Mouse (Mus musculus): Measurements from ENCODE around the gene Cbll1.

The Cbll1 gene

DNA sequence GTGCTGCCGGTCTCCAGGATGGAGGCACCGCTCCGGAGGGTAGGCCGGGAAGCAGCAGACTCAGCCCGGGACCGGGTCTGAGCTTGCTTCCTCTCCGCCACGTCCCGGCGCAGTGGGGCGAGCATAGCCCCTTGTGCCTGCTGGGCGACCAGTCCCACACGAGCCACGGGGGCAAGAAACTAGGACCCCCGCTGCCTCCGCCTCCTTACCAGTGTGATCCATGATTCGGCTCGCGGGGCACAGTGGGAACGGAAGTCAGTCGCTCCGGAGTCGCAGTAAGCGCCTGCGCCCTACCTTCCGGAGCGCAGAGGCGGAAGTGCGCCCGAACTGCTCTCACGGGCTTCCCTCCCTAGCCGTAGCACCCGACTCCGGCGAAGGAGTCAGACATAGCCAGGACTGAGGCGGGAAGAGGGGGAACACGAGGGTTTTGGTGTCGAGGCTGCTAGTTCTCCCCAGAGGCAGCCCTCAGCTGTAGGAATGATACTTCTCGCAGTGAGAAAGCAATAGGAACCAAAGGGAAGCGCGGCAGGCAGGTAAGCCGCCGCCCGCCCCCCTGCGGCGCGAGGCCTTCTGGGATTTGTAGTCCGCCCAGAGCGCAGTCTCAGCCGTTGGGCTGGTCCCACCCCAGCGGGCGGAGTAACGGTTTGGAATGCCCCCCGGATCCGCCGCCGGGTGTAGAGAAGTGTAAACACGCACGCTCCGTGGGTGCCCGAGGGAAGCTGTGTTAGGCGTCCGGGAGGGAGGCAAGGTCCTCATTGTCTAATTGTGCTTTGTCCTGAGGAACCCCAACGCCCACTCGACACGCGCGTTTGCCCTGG lies at the start of gene Cbll1:
TSS of gene Cbll1 (minus strand) at position 303 of the 818 bp plus-strand sequence.
- peak; percentile 92 for DNase-seq (ENCODE audit: low spot score)

DNA sequence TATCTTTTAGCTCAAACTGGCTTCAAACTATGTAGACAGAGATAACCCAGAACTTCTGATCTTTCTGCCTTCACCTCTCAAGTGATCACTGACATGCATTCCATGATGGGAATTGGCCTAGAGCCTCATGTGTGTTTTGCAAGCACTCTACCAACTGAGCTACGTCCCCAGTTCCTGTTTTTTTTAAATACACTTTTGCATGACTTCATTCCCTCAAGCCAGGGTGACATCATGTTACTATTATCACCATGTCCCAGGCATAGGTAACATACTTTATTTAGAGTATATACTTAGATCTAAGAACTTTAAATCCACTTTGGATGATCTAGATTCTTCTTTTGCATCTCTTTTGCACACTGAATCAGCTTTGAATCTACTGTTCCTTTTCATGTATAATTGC lies 46.6 kb upstream of the Cbll1 start:
- no peak for DNase-seq (ENCODE audit: low spot score)

DNA sequence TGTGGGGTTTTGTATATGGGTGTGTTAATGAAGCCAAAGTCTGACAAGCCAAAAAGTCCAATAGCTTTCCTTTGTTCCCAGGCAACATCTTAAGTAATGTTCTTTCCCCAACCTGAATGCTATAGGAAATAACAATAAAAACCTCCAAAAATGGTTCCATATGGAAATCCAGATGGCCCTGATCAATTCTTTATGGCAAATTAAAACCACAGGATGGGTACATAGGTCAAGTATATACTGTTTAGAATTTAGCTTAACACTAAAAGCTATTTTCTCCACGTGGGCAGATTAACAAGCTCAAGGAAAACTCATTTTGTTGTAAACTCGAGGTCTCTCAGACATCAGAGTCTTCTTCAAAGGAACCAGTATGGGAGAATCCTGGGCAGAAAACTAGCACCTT lies 45.8 kb upstream of the Cbll1 start:
- no peak for DNase-seq (ENCODE audit: low spot score)

DNA sequence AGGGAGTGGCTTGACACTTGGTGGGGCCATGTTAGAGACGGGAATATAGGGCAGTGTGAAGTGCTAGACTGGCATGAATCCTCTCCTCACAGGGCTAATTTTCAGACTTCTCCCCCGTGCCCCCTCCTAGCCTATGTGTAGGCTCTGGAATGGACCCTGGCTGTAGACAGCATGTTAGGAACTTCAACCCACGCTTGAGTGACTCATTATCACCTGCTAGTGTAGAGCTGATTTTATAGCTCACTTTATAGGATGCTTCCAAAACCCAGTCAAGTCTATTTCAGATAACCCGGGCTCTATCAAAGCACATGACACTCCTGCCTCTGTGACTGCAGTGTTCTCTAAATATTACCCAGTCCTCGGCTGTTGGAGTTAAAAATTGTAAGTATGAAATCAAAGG lies 42.1 kb upstream of the Cbll1 start:
- DNase-seq (ENCODE audit: low spot score) = no peak

DNA sequence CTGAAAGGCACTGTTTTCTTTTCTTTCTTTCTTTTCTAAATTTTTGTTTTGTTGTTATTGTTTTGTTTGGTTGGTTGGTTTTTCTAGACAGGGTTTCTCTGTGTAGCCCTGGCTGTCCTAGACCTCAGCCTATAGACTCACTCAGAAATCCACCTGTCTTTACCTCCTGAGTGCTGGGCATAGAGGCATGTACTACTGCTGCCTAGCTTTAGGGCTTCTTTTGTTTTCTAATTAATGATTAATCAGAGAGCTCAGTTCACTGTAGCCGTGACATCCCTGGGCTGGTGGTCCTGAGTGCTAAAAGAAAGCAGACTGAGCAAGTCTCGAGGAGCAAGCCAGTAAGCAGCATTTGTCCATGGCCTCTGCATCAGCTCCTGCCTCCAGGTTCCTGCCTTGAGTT lies 40.4 kb upstream of the Cbll1 start:
- no peak for DNase-seq (ENCODE audit: low spot score)

DNA sequence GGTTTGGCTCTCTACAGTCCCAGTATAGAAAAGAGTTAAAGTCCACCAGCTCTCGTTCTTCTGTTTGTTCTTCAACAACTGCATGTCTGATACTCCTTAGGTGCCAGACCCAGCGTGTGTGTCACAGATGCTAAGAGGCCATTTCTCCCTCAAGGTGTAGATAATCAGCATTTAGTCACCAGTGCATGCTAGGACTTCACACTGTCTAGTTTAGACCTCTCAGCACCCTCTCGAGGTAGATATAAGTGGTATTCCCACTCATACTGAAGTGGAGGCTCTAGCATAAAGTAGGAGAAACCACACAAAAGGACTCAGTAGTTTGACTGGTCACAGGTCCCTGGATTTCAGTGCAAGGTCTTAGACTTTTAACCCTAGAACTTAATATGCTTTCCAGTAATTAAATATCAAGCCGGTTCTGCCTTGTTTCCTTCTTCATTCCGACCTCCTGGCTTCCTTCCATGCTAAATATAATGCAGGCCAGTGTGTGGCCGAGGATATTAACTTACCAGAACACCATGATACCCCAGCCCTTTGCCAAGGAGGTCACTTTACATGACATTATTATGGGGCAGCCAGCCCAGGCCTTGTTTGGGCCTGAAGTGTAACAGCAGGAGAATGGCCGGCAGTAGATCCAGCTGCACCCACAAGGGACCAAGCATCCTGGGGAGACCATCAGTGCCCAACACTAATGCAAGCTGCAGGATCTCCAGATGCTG lies 38.3 kb upstream of the Cbll1 start:
- DNase-seq (ENCODE audit: low spot score) = no peak

DNA sequence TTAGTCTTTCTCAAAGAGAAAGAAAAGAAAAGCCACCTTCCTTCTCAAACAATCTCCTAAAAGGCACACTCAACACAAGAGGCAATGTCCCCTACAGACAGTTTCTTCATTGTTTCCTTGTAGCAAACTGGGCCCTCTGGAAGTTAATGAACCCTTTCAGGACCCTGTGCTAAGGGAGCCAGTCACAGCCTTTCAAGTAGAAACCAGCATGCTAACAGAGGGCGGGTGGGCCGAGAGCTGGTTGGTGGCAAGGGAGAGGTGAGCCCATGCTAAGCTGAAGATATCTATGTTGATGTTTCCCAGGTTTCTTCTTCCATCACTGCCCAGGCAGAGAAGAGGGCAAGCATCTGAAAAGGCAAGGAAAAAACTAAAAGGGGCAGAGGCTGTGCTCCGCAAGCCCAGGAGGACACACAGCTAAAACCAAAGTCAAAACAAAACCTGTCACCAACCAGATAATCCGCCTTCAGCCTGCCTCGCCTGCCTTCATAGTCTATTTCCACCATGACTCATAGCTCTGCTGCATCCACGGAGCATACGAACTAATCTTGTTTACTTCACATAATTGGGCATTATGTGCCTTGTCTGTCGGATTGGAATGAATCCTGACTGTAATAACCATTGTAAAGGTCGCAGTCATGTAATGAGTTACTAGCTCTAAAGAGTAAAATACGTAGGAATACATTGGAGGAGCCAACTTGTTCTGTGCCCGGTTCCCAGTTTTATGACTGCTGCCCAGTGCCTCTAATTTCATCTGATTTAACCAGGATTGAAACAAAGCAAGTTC lies 34.8 kb upstream of the Cbll1 start:
- no peak for DNase-seq (ENCODE audit: low spot score)

DNA sequence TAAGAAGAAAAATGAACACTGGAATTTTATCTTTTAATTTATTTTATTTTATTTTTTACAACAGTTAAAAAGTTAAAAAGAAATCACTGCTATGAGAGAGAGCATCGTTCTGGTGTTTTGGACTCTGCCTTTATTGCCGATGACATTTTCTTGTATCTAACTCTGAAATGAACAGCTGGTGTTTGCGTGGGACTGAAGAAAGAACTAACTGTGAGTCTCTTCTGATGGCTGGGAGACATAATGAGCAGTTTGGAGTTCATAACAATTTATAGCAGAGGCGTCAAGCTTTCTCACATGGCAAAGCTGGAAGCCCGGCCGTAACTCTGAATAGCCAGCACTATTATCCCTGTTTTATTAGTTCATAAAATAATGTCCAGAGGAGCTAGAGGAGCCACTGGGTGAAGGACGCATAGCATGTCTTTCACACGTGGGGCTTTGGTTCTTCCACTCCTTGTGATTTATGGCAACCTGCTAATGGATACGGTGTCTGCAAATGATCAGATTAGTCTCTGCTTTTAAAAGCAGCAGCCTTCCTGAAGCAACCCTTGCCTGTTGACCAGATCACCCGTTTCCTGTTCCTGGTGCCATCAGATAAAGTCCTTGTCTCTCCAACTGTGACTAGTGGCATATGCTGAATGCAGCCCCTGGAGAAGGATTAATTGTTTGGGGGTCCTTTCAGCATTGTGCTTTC lies 33.9 kb upstream of the Cbll1 start:
- no peak for DNase-seq (ENCODE audit: low spot score)

DNA sequence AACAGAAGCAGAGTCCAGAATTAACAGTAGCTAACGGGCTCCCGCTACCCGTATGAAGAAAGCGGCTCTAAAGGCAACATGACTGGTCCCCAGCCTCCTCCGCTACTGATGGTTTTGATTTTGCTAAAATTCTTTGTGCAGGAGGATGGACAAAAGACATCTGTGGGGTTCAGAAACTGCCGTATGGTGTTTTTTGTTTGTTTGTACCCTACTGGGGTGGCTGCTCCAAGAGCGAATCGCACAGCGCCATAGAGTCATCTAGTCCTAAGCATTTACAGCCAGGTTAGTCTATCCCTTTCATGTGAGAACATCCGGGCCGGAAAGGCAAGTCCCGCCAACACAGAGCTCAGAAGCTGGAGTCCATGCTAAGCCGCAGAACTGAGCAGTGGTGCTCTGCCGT lies 32.6 kb upstream of the Cbll1 start:
- no peak for DNase-seq (ENCODE audit: low spot score)

DNA sequence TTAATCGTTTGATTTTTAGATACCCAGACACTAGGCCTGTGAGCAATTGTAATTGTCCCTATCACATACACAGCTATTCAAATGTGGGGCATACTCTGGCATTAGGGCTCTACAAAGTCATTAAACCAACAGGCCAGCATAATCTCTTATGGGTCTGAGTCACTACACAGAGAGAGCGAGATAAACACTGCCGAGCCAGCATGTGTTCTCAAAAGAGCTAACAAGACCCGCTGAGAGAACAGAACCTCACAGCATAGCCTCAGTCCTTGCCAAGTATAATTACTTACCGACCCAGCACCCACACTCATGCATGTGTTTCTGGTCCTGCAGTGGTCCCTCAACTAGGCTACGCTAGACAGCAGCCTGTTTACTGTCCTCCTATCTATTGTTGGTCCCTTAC lies 28.0 kb upstream of the Cbll1 start:
- no peak for DNase-seq (ENCODE audit: low spot score)

DNA sequence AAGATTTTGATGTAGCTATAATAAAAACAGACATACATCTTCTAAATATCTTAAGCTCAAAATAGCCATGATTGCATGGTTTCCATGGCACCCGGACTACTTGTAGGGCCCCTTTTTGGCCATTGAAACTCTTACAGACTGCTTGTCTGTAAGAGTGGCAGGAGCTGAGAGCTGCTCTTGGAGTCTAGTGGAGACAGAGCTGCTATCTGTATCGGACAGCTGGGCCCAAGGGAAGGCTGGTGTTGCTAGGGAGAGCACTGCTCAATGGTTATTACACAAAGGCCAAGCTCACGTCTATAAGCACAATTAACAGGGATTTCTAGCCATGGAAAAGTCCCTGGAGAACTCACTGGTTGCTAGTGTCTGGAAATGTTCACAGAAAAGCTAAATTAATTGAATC lies 22.0 kb upstream of the Cbll1 start:
- DNase-seq (ENCODE audit: low spot score) = no peak

DNA sequence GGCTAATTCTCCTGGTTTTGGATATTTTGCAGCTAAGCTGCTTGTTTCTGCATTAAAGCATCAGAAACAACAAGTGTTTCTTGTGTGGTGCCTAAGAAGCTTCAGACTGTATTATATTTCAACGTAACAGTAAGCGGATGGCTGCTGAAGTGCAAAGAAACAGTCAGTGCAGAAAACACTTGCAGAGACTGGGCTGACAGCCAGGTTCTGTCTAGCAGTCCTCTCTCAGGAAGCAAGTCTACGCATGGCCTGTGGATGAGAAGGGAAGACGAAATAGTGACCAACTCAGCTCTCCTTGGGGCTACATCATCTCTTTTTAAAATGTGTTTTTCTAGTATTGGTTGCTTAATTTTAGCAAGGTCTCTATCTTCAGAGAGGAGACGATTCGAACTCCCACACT lies 20.7 kb upstream of the Cbll1 start:
- DNase-seq (ENCODE audit: low spot score) = no peak

DNA sequence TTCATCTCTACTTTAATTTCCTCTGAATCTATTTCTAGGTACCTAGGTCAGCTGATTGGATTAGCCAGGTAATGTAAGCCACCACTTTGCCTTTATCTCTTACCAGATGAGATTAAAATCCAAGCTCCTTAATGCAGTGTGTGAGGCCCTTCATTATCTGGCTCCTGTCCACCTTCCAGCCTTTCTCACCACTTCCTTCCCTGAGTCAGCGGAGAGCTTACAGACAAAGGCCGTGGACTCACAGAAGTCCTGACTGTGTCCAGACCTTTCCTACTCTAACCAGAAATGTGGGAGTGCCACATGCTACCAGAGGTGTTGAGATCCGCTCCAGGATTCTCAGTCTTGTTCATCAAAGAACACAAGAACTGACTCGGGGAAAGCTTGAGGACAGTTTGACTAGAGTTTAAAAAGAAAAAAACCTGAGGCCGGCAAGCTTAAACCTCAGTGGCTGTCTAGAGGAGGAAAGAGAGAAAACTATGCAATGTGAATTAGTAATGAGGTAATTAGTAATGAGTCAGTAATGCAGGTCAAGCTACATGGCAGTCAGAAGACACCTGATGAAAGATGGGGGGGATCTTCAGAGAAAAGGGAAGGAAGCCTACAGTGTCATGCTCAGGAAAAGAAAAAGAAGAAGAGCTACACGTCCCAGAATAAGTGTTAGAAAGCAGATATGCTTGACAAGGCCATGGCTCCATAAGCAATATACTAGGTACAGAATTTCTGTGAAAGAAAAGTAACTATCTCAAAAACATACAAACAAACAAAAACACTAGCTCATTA lies 14.5 kb upstream of the Cbll1 start:
- no peak for DNase-seq (ENCODE audit: low spot score)

DNA sequence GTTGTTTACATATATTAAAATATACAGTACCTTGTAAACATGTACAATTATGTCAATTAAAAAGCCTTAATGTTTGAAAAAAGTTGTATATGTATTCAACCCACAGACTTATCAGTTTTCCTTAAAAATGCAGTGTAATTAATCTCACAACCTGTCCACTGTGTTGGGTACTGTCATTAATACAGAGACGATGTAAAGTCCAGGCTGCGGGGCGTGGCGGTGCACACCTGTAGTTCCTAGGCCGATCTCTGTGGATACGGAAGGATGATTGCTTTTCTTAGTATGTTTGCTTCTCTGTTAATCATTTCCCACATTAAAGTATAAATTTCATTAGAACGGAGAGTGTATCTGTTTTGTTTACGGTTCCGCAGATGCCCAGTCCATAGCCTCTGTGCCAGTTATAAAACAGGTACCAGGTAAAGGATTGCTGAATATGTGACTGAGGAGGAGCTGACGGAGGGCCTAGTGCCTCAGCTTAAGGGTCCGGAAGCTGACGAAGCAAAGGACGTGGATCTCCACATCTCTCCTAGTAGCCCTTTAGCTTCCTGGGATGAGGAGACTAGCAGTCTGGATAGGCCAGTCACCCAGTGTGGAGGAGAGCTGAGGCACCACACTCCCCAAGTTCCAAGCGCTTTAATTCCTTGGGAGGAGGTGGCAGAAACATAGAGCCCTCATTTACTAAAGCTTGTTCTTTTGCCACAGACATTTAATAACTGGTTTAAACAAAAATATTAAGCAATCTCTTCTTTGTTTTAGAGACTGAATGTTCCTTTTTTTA lies 13.4 kb upstream of the Cbll1 start:
- no peak for DNase-seq (ENCODE audit: low spot score)

DNA sequence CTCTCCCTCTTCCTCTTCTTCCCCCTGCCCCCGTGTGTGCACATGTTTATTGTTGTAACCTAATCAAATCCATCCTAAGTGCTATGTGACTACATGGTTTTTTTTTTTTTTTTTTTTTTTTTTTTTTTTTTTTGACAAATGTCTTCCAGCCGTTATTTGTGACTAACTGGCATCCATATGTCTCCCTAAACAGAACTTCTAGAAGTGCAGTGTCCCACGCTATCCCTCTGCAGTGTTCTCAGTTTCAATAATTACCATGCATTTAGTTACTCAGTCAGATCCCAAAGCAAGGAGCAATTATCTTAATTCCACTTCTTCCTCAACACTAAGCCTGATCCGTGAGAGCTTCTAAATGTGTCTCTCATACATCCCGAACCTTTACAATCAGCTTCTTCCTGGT lies 11.8 kb upstream of the Cbll1 start:
- DNase-seq (ENCODE audit: low spot score) = no peak

DNA sequence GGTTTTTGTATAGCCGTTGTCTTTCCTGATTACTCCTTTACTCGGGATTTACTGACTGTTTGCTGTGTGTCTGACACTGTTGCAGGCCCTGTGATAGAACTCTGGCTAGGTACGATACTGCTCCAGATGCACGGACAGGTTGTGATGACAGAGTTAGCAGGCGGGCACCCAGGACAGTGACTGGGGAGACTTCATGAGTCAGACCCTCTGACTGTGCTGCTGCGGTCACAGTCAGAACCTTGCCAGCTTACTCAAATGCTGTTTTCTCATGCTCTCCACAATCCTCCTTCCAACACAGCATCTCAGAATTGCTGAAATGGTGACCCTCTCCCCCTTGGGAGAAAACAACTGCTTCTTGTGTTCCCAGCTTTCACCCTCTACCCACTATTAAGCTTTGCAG lies 9.1 kb upstream of the Cbll1 start:
- DNase-seq (ENCODE audit: low spot score) = no peak

DNA sequence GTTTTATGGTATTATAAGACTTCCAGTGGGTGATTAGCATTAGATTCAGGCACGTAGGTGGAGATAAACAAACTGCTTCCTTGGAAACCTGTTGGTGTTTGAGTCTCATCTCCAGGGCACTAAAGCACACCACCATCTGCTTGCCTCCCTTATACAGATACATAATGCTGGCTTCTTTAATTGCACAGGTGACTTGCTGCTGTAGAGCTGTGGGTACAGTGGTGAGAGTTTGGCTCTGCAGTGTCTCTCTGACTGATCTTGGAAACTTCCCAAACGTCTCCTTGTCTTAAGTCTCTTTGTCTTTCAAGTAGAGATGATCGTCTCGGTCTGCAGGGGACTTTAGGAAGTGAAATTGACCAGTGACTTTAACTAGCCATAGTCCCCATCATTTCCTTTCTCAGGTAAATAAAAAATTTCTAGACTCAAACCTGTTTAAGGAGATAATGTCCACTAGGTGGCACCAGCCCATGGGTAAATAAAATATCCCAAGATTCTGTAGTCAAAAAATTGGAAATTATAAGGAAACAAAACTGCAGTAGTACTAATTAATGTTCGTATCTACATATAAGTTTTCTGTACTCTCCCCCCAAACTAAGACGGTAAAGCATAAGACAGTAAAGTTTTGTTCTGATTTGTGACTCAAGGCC lies 8.4 kb upstream of the Cbll1 start:
- no peak for DNase-seq (ENCODE audit: low spot score)

DNA sequence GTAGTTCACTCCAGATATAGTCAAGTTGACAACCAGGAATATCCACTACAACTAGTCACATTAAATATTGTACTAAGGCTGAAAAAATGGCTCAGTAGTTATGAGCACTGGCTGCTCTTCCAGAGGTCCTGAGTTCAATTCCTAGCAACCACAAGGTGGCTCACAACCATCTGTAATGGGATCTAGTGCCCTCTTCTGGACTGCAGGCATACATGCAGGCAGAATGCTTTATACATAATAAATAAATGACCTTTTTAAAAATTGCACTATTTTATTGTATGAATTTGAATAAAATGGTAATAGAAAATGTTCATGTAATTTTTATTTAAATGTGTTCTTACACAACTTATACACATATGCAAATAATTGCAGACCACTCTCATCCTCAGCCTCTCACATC lies 3.8 kb upstream of the Cbll1 start:
- no peak for DNase-seq (ENCODE audit: low spot score)

DNA sequence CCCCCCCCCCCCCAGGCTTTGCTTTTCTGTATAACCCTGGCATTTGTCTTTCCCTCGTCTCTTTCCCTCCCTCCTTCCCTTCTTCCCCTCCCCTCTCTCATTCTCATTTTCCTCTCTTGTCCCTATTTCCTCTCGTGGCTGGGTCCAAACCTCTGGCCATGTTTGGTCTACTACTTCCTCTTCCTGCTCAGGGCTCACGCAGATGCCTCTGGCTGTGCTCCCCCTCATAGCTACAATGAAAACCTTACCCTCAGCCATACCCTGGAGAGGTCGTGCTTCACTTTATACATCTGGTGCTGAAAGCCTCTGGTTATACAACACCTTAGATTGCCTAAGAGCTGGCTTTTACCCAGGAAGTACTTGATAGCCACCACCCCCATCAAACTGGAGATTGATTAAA lies 1.9 kb upstream of the Cbll1 start:
- DNase-seq (ENCODE audit: low spot score) = no peak

DNA sequence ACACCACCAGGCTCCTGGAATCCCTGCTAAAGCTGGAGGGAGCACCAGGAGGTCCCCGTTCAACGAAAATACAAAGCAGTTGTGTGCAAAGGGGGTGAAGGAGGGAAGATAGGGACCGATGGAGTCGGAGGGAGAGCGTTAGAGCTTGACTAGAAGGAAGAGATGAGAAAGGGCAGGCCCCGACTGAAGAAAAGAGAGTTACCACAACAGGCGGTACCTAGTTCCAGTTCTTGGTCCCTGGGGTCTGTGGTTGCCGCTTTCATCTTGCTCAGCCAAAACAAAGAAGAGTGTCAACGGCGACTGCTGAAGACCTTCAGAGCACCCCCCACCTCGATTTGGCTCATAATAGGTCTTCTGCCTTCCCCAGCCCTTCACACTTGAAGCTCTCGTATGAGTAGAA lies 780 bp upstream of the Cbll1 start:
- DNase-seq (ENCODE audit: low spot score) = no peak
